Mouse (Mus musculus) erythroblast, embryonic 14.5 days (primary cell): ENCODE measurements around the gene Rora.

ENCODE experiments used
- GATA1 ChIP-seq: IDR thresholded peaks from 2 replicates; pipeline ENCODE4 v1.6.1; 2012; ENCODE audit warnings: low read length, inconsistent platforms, mixed read lengths
- TAL1 ChIP-seq: IDR thresholded peaks from 3 replicates; pipeline ENCODE4 v1.6.1; 2012; ENCODE audit warnings: low read length, inconsistent platforms, mixed read lengths

DNA sequence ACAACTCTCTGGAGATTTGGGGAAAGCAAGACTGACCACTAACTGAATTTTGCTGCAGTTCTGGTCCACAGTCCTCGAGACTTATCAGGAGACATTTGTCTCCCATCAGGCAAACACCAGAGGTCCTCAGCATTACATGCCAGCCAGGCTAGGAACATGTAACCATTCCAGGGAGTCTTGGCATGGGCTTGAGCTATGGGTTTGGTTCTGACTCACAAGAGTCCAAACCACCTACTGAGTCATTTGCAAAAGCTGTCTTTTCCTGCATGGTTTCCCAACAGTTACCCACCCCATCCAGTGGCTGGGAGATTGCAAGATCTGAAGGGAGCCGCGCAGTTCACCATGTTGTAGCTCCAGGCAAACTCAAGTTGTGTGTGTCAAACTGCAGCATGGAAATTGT, 290.4 kb downstream of the Rora start:
- TF ChIP-seq GATA1: no peak
- TF ChIP-seq TAL1: no peak
